Mouse (Mus musculus) kidney, adult 9 months (tissue): ENCODE data around the gene Fcf1.

ENCODE experiments used
- DNase-seq: peaks from one replicate; pipeline ENCODE4 v3.0.0; 2022

Gene Fcf1

DNA sequence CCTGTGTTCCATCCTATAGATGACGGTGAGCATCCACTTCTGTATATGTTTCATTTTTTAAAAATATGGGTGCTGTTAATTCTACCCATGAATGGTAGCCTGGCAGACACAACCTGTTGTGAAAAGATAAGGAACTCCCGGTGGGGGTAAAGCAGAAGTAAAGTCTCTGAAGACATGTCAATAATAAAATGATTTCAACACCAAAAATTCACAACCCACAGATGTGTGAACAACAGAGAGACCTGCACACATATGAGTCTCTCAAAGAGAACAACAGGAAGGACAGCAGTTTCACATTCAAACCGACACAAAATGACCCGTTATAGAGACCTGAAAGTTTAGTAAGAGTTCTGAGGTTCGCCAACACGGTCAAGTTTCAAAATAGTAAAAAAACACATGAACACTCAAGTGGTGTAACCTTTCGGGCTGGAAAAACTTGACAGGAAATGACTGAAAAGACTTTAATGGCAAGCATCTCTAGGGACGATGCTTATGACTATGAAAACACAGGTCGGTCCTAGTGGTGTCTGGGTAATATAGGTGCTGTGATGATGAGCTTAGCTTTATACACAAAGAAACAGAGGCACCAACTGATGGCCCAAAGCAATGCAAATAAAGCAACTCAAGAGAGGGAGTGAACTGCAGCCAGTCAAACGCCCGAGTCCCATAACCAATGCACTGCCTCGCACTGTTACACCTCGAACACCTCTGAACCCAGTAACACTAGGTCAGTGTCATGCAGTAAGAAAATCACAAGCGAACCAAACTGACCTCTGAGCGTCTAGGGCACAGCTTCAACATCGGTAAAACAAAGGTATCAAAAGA lies 1.7 kb upstream of the Fcf1 start:
- no peak for DNase-seq

DNA sequence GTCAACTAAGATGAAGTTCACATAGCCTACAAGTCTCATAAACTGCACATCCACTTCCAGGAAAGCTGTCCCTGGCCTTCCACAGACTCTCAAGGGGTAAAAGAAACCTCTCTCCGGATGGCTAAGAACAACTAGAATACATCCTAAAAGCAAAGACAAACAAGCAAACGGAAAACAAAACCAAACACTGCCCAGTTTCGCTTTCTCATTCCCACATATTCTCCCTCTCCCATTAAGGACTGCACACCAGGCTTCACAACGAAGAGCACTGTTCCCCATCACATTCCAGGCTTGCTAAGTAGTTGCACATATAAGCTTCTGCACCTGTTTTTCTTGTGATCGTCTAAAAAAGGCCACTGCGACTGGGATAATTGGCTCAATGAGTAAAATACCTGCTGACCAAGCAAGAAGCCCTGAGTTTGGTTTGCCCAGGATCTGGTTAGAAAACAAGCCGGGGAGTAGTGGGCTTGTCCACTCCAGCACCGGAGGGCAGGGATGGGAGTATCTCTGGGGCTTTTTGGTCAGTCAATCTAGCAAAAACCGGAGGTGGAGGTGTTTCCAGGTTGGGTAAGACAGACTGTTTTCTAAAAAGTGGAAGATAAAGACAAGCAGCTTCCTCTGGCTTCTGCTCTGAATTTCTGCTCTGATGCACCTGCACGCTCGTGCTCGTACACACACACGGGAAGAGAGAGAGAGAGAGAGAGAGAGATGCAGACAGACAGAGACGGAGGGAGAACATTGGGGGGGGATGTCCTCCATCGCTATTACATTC lies 855 bp upstream of the Fcf1 start:
- DNase-seq = no peak

DNA sequence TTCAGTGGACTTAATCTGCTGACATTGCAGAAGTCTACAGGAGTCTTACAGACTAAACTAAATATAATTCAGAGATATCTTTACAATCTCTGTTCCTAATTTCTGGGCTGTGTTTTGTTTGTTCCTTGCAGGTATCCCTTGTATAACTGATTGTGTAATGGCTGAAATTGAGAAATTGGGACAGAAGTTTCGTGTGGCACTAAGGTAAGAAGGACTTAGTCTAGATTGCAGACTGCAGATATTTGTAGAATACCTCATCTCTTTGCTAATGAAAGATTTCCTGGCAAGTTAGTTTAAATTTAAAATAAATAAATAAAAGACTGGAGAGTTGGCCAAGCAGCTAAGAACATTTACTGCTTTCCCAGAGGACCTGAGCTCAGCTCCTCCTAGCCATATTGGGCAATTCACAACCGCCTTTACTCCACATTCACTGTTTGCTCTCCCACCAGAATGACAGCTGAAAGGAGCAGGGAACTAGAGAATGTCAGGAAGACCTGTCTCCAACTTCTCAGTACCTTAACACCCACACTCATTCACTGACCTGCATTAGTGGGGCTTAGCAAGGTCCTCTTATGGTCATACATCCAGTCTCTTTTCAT lies 8.7 kb downstream of the Fcf1 start:
- DNase-seq = no peak

DNA sequence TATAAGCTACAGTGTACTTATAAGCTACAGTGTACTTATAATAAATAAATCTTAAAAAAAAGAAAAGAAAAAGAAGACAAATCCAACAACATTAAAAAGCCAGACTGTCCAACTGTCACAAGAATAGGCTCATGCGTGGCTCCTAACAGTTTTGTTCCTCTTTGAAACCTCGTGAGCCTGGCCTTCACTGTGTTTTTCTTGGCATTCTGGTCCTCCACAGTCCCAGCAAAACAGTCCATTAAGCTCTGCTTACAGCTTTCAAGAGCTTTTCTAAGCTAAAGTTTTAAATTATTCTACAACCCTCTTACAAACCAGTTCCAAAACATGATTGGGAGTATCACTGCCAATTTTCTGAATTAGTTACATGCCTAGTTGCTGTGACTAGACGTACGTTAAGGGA lies 18.8 kb downstream of the Fcf1 start:
- DNase-seq = no peak

DNA sequence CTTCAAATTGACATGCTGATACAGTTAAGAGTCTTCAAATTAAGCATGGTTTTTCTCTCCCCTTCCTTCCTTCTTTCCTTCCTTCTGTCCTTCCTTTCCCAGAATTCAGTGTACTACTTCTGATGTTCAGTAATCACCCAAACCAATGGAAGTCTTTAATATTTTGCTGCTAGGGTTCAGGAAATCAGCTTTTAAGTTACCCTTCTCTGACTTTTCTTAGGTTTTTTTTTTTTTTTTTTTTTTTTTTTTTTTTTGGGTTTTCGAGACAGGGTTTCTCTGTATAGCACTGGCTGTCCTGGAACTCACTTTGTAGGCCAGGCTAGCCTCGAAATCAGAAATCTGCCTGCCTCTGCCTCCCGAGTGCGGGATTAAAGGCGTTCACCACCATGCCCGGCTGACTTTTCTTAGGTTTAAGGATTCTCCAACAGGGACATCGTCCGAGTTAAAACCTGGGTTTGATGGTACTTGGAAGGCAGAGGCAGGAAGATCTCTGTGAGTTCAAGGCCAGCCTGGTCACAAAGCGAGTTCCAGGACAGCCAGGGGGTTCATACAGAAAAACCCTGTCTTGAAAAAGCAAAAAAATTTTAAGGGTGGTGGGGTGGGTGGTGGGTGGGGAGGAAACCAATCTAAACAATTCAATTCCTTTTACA lies 24.5 kb downstream of the Fcf1 start:
- no peak for DNase-seq

DNA sequence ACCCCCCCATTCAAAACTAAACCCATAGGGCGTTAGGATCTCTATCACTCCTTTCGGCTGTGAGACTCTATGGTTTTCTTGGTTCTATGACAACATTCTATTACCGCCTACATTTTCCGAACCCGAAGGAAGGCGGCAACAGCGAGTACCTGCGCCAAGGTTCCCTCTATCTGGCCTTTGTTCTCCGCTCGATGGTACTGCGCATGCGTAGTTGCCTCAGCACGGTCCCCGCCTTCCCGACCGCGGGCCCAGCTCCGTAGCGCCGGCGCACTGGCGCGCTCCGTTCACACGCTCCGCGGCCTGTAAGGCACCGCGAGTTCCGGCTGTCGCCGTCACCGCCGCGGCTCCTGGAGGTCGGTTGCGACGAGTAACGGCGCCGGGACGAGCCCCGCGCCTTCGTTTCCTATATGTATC lies 25.4 kb downstream of the Fcf1 start, which contains the start of gene Ylpm1:
Gene Ylpm1, plus strand, starts transcription at position 239 of the 414 bp plus-strand sequence.
- peak; percentile 98 for DNase-seq

DNA sequence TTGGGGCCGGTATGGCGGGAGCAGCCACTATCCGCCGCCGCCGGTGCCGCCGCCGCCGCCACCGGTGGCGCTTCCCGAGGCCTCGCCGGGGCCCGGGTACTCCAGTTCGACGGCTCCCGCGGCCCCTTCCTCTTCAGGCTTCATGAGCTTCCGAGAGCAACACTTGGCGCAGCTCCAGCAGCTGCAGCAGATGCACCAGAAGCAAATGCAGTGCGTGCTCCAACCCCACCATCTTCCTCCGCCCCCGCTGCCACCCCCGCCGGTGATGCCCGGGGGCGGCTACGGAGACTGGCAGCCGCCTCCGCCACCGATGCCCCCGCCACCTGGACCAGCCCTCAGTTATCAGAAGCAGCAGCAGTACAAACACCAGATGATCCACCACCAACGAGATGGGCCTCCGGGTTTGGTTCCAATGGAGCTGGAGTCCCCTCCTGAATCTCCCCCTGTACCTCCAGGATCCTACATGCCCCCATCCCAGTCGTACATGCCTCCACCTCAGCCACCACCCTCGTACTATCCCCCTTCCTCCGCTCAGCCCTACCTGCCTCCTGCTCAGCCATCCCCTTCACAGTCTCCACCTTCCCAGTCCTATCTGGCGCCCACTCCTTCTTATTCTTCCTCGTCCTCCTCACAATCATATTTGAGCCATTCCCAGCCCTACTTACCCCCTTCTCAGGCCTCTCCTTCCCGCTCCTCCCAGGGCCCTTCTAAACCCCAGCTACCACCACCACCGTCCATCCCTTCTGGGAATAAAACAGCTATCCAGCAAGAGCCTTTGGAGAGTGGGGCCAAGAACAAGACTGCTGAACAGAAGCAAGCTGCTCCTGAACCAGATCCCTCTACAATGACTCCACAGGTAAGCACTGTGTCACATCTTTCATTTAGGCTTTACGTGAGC lies 26.1 kb downstream of the Fcf1 start:
- no peak for DNase-seq

DNA sequence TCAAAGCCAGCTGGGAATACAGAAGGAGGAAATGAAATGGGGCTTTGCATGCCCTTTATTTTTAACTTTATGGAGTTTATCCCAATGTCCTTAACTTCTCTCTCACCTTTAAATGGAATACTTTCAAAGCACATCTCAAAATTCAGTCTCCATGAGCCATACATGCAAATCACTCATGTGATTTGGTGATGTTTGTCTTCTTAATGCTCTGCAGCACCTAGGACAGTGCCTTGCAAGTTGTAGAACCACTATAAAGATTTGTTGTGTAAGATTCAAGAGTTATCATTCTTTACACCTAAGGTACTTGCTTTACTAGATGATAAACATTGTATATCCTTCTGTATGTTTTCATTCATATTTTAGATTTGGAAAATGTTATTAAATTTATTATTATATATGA lies 28.4 kb downstream of the Fcf1 start:
- no peak for DNase-seq

DNA sequence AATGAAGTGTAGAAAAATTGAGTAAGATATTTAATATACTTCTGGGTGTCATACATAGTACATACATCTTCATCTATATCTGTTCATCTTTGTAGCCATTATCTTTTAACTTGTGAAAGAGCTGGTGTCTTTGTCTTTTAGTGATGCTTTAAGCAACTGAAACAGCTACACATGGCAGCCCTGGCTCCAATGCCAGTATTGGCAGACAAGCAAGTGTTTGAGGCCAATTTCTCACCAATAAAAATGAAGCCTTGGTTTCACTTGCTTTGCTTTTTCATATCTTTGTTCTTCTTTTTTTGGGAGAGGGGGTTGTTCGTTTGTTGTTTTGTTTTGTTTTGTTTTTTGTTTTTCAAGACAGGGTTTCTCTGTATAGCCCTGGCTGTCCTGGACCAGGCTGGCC lies 35.5 kb downstream of the Fcf1 start:
- no peak for DNase-seq

DNA sequence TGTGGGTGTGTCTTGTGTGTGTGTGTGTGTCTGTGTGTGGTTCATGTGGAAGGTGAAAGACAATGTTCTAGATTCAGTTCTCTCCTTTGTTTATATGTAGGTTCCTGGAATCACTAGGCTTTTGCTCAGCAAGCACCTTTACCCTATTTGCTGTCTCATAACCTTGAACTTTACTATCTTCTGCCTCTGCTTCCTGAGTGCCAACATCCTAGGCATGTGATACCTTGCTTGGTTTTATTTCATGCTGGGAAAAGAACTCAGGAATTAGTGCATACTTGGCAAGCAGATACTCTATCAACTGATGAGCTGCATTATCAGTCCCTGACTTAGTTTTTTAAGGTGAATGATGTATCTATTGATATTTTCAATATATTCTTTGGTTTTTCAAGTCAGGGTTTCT lies 36.3 kb downstream of the Fcf1 start:
- DNase-seq = peak; percentile 27

DNA sequence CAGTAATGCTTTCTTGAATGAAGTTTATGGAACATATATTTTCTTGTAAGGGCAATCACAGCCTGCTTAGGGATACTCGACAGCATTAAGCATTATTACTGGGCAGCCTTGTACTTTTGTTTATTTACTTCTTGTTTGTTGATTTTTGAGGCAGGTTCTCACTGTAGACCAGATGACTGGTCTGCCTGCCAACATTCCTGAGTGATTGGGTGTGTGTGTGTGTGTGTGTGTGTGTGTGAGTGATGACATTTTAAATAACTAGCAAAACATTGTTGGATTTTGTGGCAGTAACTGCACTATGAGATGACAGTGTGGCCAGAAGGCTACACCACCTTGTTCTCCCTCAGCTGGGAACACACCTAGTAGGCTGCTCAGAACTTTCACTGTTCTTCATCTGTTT lies 39.1 kb downstream of the Fcf1 start:
- no peak for DNase-seq

DNA sequence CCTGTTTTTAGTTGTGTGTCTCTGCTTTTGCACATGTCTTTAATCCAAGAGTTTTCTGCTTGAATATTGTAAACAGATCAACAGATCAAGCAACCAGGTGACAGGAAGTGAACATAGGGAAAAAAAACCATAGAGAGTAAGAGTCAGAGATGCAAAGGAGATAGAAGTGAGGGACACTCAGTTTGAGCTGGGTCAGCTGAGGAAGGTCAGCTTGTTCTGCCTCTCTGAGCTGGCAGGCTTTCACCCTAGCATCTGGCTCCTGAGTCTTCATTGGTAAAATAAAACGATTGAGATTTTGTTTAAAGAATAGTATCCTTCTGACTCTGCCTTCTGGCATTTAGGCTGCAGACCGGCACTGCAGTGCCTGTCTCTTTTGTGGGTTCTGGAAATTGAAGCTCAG lies 39.8 kb downstream of the Fcf1 start:
- no peak for DNase-seq

DNA sequence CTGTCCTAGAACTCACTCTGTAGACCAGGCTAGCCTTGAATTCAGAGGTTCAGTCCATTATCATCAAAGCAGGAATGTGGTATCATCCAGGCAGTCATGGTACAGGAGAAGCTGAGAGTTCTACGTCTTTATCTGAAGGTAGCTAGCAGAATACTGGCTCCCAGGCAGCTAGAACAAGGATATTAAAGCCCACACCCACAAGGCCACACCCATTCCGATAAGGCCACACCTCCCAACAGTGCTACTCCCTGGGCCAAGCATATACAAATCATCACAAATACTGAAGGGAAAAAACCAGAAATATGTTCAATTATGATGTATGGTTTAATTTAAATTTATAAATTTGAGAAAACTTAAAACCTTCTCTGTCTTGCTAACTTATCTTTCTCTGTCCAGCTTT lies 41.5 kb downstream of the Fcf1 start:
- DNase-seq = no peak

DNA sequence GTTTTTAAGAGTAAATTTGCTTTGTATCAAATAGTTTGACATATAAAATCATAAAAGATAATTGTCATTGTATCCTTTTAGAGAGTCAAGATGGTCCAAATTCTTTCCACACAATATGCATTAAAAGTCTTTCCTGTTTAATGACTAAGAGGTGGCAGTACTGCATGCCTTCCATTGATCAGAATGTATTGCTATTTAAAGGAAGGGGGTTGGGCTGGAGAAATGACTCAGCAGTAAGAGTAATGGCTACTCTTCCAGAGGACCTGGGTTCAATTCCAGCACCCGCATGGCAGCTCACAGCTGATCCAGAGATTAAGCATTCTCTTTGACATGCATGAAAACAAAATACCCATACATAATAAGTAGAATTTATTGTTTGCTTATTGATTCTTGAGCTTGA lies 51.4 kb downstream of the Fcf1 start:
- no peak for DNase-seq

DNA sequence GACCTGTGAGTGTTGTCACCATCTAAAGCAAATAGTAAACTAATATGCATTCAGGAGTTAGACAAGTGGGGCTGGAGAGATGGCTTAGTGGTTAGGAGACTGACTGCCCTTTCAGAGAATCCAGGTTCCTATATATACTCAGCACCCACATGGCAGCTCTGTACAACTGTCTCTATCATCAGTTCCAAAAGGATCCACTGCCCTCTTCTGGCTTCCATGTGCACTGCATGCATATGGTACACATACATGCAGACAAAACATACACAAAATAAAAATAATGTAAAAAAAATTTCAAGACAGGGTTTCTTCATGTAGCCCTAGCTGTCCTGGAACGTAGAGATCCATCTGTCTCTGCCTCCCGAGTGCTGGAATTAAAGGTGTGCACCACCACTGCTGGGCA lies 62.0 kb downstream of the Fcf1 start:
- peak; percentile 24 for DNase-seq
